Mouse (Mus musculus) sigmoid colon, adult 10 weeks (tissue): Measurements from ENCODE around the gene Vmn1r159. TPM values are rescaled to one million over a fixed set of nuclear protein-coding genes. Genes with fewer than 3 reads are reported as not detected.

ENCODE experiments used
- polyA plus RNA-seq: library from polyadenylated mRNA; stranded (reverse); fragments of 350-450 nt; fragmentation: Illumina TruSeq; extraction: RNeasy Lipid Tissue Mini Kit (QIAGEN cat#74804); gene quantifications from one replicate; pipeline ENCODE4 v1.2.3, GENCODE M21; 2014; ENCODE audit warnings: low read depth, low replicate concordance

The Vmn1r159 gene
- polyA plus RNA-seq = not detected

DNA sequence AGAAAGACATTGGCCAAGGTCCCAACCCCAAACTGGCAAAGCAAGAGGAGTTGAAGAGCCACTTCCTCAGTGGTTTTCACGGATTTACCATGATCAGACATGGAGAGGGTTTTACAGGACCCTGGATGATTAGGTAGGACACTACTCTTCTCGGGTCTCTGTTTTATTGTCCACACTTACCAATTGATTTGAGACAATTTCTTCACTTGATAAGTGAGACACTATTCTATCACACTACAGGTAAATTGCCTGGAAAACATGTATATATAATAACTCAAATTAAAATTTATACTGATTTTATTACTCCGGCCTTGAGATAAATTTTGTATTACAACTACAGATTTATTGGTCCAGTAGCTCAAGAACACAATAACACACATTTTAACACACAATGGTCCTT, at the start of gene Vmn1r159:
Vmn1r159 (minus strand) TSS at position 101 of the 400 bp plus-strand sequence.

DNA sequence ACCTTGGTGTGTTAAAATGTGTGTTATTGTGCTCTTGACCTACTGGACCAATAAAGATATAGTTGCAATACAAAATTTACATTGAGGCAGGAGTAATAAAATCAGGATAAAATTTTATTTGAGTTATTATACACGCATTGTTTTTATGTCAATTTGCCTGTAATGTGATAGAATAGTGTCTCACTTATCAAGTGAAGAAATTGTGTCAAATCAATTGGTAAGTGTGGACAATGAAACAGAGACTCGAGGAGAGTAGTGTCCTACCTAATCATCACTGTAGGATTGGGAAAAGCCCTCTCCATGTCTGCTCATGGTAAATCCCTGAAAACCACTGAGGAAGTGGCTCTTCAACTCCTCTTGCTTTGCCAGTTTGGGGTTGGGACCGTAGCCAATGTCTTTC, 27.5 kb upstream of the Vmn1r159 start, which contains the start of gene Vmn1r160:
Vmn1r160 (plus strand) TSS at position 301 of the 400 bp plus-strand sequence.

Other genes with a start within 250 kb of the Vmn1r159 start
- gene Vmn1r155, start 185.6 kb downstream of the Vmn1r159 start, polyA plus RNA-seq = not detected
- gene Gm8693, start 151.3 kb downstream of the Vmn1r159 start, polyA plus RNA-seq = not detected
- not detected for gene Gm4567, start 123.9 kb downstream of the Vmn1r159 start, polyA plus RNA-seq
- not detected for gene Vmn1r157, start 81.9 kb downstream of the Vmn1r159 start, polyA plus RNA-seq
- gene Vmn1r158, start 52.8 kb downstream of the Vmn1r159 start, polyA plus RNA-seq = not detected
- not detected for gene Vmn1r160, start 27.6 kb upstream of the Vmn1r159 start, polyA plus RNA-seq
- gene Gm4214, start 141.1 kb upstream of the Vmn1r159 start, polyA plus RNA-seq = not detected
- not detected for gene Gm4216, start 176.3 kb upstream of the Vmn1r159 start, polyA plus RNA-seq
- gene Vmn1r163, start 211.9 kb upstream of the Vmn1r159 start, polyA plus RNA-seq = not detected
- not detected for gene Gm8720, start 223.9 kb upstream of the Vmn1r159 start, polyA plus RNA-seq